Mouse (Mus musculus): ENCODE results near the gene Olfr1437. TPM values are rescaled to one million over a fixed set of nuclear protein-coding genes. Genes with fewer than 3 reads are reported as not detected.

Olfr1437 gene
- polyA plus RNA-seq (2017; shearing (Covaris generic)) = not detected

GRCm38 (mm10) chr19:12325001-12325400, at the start of gene Olfr1437:
Olfr1437 (minus strand) TSS chr19:12325101.

GRCm38 (mm10) chr19:12335810-12336209, 10.9 kb upstream of the Olfr1437 start, which contains the start of gene Olfr1438-ps1:
Olfr1438-ps1 (minus strand) TSS chr19:12335910.

GRCm38 (mm10) chr19:12299030-12299429, 25.9 kb downstream of the Olfr1437 start, which contains the start of gene Olfr1436:
Olfr1436 (minus strand) TSS chr19:12299130.

GRCm38 (mm10) chr19:12279554-12279953, 45.3 kb downstream of the Olfr1437 start, which contains the start of gene Olfr1434:
Olfr1434 (plus strand) TSS chr19:12279854.

Other genes with a start within 250 kb of the Olfr1437 start
- not detected for gene Olfr1425, start 247.4 kb downstream of the Olfr1437 start, polyA plus RNA-seq (2017; shearing (Covaris generic))
- gene Olfr1426, start 233.1 kb downstream of the Olfr1437 start, polyA plus RNA-seq (2017; shearing (Covaris generic)) = not detected
- gene Olfr1427, start 221.8 kb downstream of the Olfr1437 start, polyA plus RNA-seq (2017; shearing (Covaris generic)) = not detected
- not detected for gene Olfr1428, start 209.2 kb downstream of the Olfr1437 start, polyA plus RNA-seq (2017; shearing (Covaris generic))
- not detected for gene Olfr76, start 201.9 kb downstream of the Olfr1437 start, polyA plus RNA-seq (2017; shearing (Covaris generic))
- 0.14 TPM for gene Olfr1555-ps1, start 155.0 kb downstream of the Olfr1437 start, polyA plus RNA-seq (2017; shearing (Covaris generic))
- gene Olfr1431, start 124.5 kb downstream of the Olfr1437 start, polyA plus RNA-seq (2017; shearing (Covaris generic)) = not detected
- gene Olfr1432, start 92.5 kb downstream of the Olfr1437 start, polyA plus RNA-seq (2017; shearing (Covaris generic)) = not detected
- gene Olfr262, start 83.4 kb downstream of the Olfr1437 start, polyA plus RNA-seq (2017; shearing (Covaris generic)) = not detected
- gene Olfr235, start 64.1 kb downstream of the Olfr1437 start, polyA plus RNA-seq (2017; shearing (Covaris generic)) = not detected
- not detected for gene Olfr1434, start 45.2 kb downstream of the Olfr1437 start, polyA plus RNA-seq (2017; shearing (Covaris generic))
- gene Olfr1436, start 26.0 kb downstream of the Olfr1437 start, polyA plus RNA-seq (2017; shearing (Covaris generic)) = not detected
- gene Olfr1438-ps1, start 10.8 kb upstream of the Olfr1437 start, polyA plus RNA-seq (2017; shearing (Covaris generic)) = not detected
- not detected for gene Olfr1440, start 62.2 kb upstream of the Olfr1437 start, polyA plus RNA-seq (2017; shearing (Covaris generic))
- gene Olfr1441, start 92.3 kb upstream of the Olfr1437 start, polyA plus RNA-seq (2017; shearing (Covaris generic)) = not detected
- gene Pfpl, start 102.8 kb upstream of the Olfr1437 start, polyA plus RNA-seq (2017; shearing (Covaris generic)) = 0.09 TPM
- 0.29 TPM for gene Mpeg1, start 135.7 kb upstream of the Olfr1437 start, polyA plus RNA-seq (2017; shearing (Covaris generic))
- gene Dtx4, start 176.4 kb upstream of the Olfr1437 start, polyA plus RNA-seq (2017; shearing (Covaris generic)) = 34.0 TPM
- 23.3 TPM for gene Fam111a, start 220.6 kb upstream of the Olfr1437 start, polyA plus RNA-seq (2017; shearing (Covaris generic))